Mouse (Mus musculus): Measurements from ENCODE around the gene Obsl1. TPM values are rescaled to one million over a fixed set of nuclear protein-coding genes. Genes with fewer than 3 reads are reported as not detected.
A peak's percentile ranks its signal among the peaks of the same experiment; 100 is the strongest.

Gene Obsl1
- total RNA-seq, 2 experiments from 2014 or later, result not detected

GRCm38 (mm10) chr1:75521321-75522031 lies 15.2 kb upstream of the Obsl1 start, which contains the start of gene Stk11ip:
Gene Stk11ip, plus strand, starts transcription at chr1:75521529.
- peak; percentile 94 for ATAC-seq (replicated peaks; ENCODE audit: low FRiP score, poor library complexity, severe bottlenecking)

DNA sequence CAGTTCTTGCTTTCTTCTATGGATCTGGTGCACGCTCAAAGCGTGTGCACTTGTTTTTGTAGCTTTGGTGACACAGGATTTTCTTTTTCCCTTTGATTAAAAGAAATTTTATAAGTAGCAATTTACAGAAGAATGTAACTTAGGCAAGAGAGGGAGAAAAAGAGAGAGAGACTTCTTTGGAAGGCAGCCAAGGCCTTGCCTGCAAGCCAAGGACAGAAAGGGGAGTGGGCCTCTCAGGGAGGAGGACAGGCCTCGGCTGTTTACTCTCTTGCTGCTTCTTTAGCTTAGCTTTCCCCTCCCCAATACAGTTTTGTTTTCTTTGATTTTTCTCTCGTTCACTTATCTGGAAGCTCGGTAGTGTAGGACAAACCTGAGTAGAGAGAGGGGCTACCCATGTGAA lies 13.3 kb upstream of the Obsl1 start:
- no peak for ATAC-seq (replicated peaks; ENCODE audit: low FRiP score, poor library complexity, severe bottlenecking)

- no peak for ATAC-seq (replicated peaks; ENCODE audit: low FRiP score, poor library complexity, severe bottlenecking)
Measured at GRCm38 (mm10) chr1:75518427-75518826, 12.2 kb upstream of the Obsl1 start.

DNA sequence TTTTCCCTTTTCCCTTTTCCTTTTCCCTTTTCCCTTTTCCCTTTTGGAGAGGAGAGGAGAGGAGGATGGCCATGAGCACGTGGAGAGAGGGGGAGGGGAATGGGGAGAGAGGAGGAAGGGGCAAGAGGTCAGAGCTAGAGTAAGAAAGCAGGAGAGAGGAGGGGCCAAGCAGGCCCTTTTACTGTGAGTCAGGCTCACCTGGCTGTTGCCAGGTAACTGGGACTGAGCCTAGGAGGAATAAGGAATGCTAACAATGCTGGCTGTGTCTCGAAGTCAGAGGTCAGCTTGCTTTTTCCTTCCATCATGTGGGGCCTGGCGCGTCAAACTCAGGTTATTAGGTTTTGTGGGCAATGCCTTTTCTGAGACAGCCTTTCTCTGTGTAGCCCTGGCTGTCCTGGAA lies 11.7 kb upstream of the Obsl1 start:
- no peak for ATAC-seq (replicated peaks; ENCODE audit: low FRiP score, poor library complexity, severe bottlenecking)

GRCm38 (mm10) chr1:75516703-75517380 lies 10.6 kb upstream of the Obsl1 start:
- ATAC-seq (replicated peaks; ENCODE audit: low FRiP score, poor library complexity, severe bottlenecking), result no peak

DNA sequence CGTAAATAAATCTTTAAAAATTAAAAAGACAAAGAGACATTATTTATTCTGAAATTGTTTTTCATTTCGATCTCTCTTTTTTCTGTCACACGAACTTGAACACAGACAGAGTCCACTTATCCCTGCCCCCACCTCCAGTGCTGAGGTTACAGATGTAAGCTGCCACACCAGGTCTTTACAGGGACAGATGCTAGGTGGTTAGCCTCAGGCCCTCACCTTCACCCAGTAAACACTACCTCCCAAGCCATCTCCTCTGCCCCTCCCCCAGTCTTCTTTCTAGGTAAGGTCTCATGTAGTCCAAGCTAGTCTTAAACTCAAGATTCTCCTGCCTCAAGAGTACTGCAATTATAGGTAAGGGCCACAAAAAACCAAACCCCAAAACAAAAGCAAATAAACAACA lies 6.3 kb upstream of the Obsl1 start:
- no peak for ATAC-seq (replicated peaks; ENCODE audit: low FRiP score, poor library complexity, severe bottlenecking)

GRCm38 (mm10) chr1:75511437-75512210 lies 5.4 kb upstream of the Obsl1 start:
- ATAC-seq (replicated peaks; ENCODE audit: low FRiP score, poor library complexity, severe bottlenecking), result no peak

DNA sequence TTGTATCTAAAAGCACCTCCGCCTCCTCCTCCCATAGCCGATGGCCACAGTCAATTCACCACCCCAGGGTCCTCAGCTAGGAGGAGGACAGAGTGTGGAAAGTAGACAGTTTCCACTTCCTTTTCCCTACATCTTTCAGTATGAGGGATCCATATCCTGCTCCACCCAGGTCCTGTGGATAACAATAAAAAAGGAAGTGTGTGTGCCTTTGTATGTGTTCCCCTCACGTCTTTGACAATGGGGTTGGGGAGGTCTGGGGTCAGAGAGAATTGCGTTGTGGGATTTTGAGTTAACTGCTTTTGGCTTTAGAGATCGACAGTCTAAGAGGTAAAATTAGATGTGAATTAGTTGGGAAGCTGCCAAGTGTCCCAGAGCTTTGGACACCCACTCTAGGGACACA lies 3.9 kb upstream of the Obsl1 start:
- no peak for ATAC-seq (replicated peaks; ENCODE audit: low FRiP score, poor library complexity, severe bottlenecking)

DNA sequence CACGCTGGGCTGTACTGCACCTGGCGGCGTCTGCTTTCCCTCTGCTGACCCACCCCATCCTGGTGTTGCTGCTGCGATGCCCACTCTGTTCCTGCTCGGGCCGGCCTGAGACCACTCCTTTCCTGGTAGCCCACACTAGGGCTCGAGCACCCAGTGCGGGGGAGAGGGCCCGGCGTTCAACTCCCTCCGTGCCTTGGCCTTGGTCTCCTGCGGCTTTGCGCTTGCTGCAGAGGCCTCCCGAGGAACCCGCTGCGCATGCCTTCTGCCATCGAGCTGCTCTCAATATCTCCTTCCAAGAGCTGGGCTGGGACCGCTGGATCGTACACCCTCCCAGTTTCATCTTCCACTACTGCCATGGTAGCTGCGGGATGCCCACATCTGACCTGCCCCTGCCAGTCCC lies 3.3 kb upstream of the Obsl1 start:
- ATAC-seq (replicated peaks; ENCODE audit: low FRiP score, poor library complexity, severe bottlenecking), result no peak; the same call in 1 of the 2 replicates

GRCm38 (mm10) chr1:75507006-75507405 lies 754 bp upstream of the Obsl1 start, which contains the start of gene Inha:
Gene Inha, plus strand, starts transcription at chr1:75507077.
- no peak for ATAC-seq (replicated peaks; ENCODE audit: low FRiP score, poor library complexity, severe bottlenecking)

GRCm38 (mm10) chr1:75505159-75505955 lies 895 bp downstream of the Obsl1 start:
- no peak for ATAC-seq (replicated peaks; ENCODE audit: low FRiP score, poor library complexity, severe bottlenecking)

- ATAC-seq (replicated peaks; ENCODE audit: low FRiP score, poor library complexity, severe bottlenecking), result no peak
Measured at GRCm38 (mm10) chr1:75504256-75505045, 1.8 kb downstream of the Obsl1 start.

DNA sequence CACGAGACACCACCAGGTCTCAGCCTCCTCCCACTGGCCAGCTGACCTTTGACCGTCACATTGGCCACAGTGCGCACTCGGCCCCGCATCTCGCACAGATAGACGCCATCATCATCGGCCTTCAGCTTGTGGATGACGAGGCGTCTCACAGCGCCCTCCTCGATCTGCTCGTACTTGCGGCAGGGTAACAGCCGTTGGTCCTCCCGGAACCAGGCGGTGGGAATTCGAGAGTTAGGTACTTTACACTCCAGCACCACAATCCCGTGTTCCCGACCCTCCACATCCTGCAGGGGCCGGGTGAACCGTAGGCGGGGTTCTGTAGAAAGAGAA lies 2.6 kb downstream of the Obsl1 start:
- ATAC-seq (replicated peaks; ENCODE audit: low FRiP score, poor library complexity, severe bottlenecking), result no peak

DNA sequence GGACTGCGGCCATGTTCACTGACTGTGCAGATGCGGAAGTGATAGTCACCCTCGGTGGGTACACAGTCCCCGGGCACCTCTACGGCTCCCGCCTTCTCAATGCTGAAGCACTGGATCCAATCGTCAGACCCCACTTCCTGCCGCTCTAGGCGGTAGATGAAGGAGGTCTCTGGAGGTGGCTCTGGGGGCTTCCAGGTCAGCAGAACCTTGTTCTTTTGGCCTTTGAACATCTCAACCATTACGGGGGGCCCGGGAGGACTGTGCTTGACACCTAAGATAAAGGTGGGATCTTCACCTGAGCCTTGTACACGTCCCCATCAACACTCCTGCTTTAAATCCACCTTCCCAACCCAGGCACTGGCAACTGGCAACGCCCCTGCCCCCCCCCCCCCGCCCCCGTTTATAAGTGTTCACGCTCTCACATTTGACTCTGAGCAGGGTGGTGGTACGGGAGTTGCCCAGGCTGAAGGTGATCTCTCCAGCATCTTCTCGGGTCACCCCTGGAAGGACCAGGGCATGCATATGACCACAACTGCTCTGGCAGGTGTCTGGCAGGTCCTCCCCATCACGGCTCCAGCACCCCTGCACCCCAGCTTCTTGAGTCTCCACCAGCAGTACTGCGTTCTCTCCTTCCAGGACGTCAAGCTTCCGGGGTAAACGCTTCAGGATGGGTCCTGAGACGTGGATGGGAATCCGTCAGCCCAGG lies 3.2 kb downstream of the Obsl1 start:
- no peak for ATAC-seq (replicated peaks; ENCODE audit: low FRiP score, poor library complexity, severe bottlenecking)

DNA sequence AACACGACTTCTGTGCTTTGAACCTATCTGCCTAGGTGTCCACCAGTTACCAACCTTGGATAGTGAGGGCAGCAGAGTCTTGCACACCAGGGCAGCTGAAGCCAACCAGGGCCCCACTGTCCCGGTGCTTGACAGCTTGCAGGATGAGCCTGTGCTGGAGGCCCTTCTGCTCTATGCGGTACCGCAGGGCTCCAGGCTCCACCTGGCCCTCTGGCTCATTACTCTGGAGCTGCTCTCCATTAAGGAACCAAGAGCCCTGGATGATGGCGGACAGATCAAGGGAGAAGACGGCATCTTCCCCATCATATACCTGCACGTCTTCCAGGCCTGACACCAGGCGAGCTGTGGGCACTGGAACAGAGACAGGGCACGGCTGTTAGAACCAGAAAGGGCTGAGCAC lies 4.3 kb downstream of the Obsl1 start:
- ATAC-seq (replicated peaks; ENCODE audit: low FRiP score, poor library complexity, severe bottlenecking), result no peak

- ATAC-seq (replicated peaks; ENCODE audit: low FRiP score, poor library complexity, severe bottlenecking), result no peak
Measured at GRCm38 (mm10) chr1:75499441-75499840, 6.8 kb downstream of the Obsl1 start.

- no peak for ATAC-seq (replicated peaks; ENCODE audit: low FRiP score, poor library complexity, severe bottlenecking)
Measured at GRCm38 (mm10) chr1:75498897-75499296, 7.4 kb downstream of the Obsl1 start.

- 0 out of 2 replicates have a peak, but pooled peaks have one; percentile 45 for ATAC-seq (replicated peaks; ENCODE audit: low FRiP score, poor library complexity, severe bottlenecking)
Measured at GRCm38 (mm10) chr1:75494878-75495548, 11.2 kb downstream of the Obsl1 start.

Data from erythroblast, adult 5-6 weeks (primary cell).